Comparison of ENCODE assay signal across 8 mouse cellular contexts in the genomic region with DNA sequence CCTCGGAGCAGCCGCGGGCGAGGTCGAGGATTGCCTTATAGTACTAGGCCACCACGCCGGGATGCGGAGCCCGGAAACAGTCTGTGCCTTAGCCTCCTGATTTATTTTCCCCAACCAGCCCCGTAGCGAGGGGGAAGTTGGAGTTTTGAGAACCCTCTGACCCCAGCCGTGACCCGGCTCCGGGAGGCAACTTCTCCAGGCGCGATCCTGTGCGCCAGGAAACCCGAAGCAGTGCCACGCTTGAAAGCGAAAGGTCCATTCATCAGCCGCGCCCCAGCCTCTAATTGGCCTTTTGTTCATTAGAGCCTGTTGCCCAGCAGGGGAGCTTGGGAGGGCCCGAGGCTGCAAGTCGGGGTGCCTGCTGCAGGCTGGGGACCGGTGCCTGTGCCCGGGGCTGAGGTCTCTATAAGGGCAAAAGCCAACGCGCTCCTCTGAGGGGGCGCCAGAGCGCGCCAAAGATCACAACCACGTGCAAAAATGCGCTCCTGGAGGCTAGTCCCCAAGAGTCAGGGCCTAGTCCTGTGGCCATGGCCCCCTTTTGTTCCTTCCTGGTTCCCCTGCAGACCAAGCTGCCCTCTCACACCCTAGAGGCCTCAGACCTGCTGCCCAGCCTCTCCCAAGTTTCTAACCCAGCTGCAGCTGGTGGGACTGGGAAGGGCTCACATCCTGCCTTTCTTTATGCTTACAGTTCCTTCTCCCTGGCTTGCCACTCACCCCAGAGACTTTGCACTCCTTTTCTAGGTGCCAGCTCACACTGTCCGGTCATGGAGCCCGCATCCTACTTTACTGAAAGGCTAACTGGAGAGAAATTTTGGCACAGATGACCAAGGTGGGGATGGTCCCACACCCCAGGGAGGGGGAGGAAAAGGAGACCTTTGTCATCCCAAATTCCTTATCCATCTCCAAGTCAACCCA. TPM values are rescaled to one million over a fixed set of nuclear protein-coding genes. Genes with fewer than 3 reads are reported as not detected.
DNase-seq lines count a peak whose midpoint lies in the region; ATAC-seq and TF ChIP-seq lines count a peak whose summit lies in the region.

No protein-coding gene starts in this region.

- ATAC-seq in embryonic facial prominence, embryonic 14.5 days (ENCODE audit: low read depth) = peak; percentile 24; the same call in 1 of the 2 replicates
- peak; percentile 40; the same call in 1 of the 2 replicates for ATAC-seq in midbrain, embryonic 15.5 days (replicated peaks)
- ATAC-seq in activated CD4-positive, CD25-positive, alpha-beta regulatory T cell, adult 4 months = no peak

- H3K9me3 ChIP-seq in embryonic facial prominence, embryonic 14.5 days (ENCODE audit: control insufficient read depth, low read length) = no peaks in the 10 kb centered on the region
- H3K9me3 ChIP-seq in midbrain, embryonic 15.5 days = no peaks in the 10 kb centered on the region

- no peaks in the 10 kb centered on the region for H3K36me3 ChIP-seq in embryonic facial prominence, embryonic 14.5 days (ENCODE audit: control insufficient read depth, insufficient read depth, low read length)
- no peaks in the 10 kb centered on the region for H3K36me3 ChIP-seq in kidney, adult 2 months (ENCODE audit: control insufficient read depth, insufficient read depth, low read length)
- H3K36me3 ChIP-seq in midbrain, embryonic 15.5 days (replicated peaks) = no peaks in the 10 kb centered on the region

- TF ChIP-seq POLR2A in kidney, adult 2 months (IDR thresholded peaks at IDR 0.05; ENCODE audit: low read depth, low read length) = no peak

- WGBS in embryonic facial prominence, embryonic 14.5 days = 6% methylated on average over 34 of the region's 35 CpGs
- 7% methylated on average over 35 of the region's 35 CpGs for WGBS in kidney, adult 2 months
- under 1% methylated on average over 35 of the region's 35 CpGs for WGBS in midbrain, embryonic 15.5 days

- peak overlapping the region; percentile 35; the same call in 1 of the 2 replicates for H3K9ac ChIP-seq in embryonic facial prominence, embryonic 14.5 days (ENCODE audit: low read depth, low read length)
- H3K9ac ChIP-seq in midbrain, embryonic 15.5 days = no peak overlapping the region

- peak overlapping the region; percentile 6 for H3K27ac ChIP-seq in embryonic facial prominence, embryonic 14.5 days (replicated peaks; ENCODE audit: low read depth, low read length)
- H3K27ac ChIP-seq in kidney, adult 2 months (ENCODE audit: insufficient read depth, low read depth, low read length) = peak overlapping the region; percentile 5
- peak overlapping the region; percentile 7; the same call in 1 of the 2 replicates for H3K27ac ChIP-seq in midbrain, embryonic 15.5 days

- DNase-seq in layer of hippocampus, postnatal 10 days (ENCODE audit: low spot score in 2 of 2) = peak; percentile 33 to 59
- DNase-seq in layer of hippocampus, adult 9-11 months = no peak
- DNase-seq in embryonic facial prominence, embryonic 14.5 days (ENCODE audit: low spot score) = no peak
- DNase-seq in kidney, adult 2 months = peak; percentile 70
- no peak for DNase-seq in spleen, postnatal 14 days (ENCODE audit: low spot score in 2 of 2)
- no peak for DNase-seq in left cerebral cortex, adult 11 months (ENCODE audit: low spot score)

- H3K27me3 ChIP-seq in embryonic facial prominence, embryonic 14.5 days (replicated peaks; ENCODE audit: control insufficient read depth, insufficient read depth, low read length) = peaks cover 91% of the 10 kb centered on the region
- no peaks in the 10 kb centered on the region for H3K27me3 ChIP-seq in kidney, adult 2 months (replicated peaks; ENCODE audit: control insufficient read depth, insufficient read depth, low read length)
- peaks cover 81% of the 10 kb centered on the region for H3K27me3 ChIP-seq in midbrain, embryonic 15.5 days (replicated peaks)

- no peak; the same call in 1 of the 2 replicates for TF ChIP-seq CTCF in kidney, adult 2 months (conservative IDR thresholded peaks at IDR 0.05; ENCODE audit: insufficient read depth, insufficient read length, low read depth, low read length)

- peak overlapping the region; percentile 33 for H3K4me3 ChIP-seq in embryonic facial prominence, embryonic 14.5 days (ENCODE audit: low read depth, low read length)
- H3K4me3 ChIP-seq in kidney, adult 2 months (ENCODE audit: insufficient read depth, low read depth, low read length) = peak overlapping the region; percentile 16
- peak overlapping the region; percentile 19 for H3K4me3 ChIP-seq in midbrain, embryonic 15.5 days

- peaks cover 13% of the 10 kb centered on the region for H3K4me1 ChIP-seq in embryonic facial prominence, embryonic 14.5 days (ENCODE audit: control insufficient read depth, insufficient read depth, low read length)
- H3K4me1 ChIP-seq in kidney, adult 2 months (ENCODE audit: control insufficient read depth, insufficient read depth, low read length) = peaks cover 11% of the 10 kb centered on the region; the same call in 1 of the 2 replicates
- peaks cover 43% of the 10 kb centered on the region for H3K4me1 ChIP-seq in midbrain, embryonic 15.5 days

- peak overlapping the region; percentile 58 for H3K4me2 ChIP-seq in embryonic facial prominence, embryonic 14.5 days (ENCODE audit: low read depth, low read length)
- peak overlapping the region; percentile 36 for H3K4me2 ChIP-seq in midbrain, embryonic 15.5 days

RNA-seq across cellular contexts. Expression of a gene that starts 11.1 kb away (rescaled TPM):
- 10 to 100 TPM; 18.6 to 24.2 TPM for total RNA-seq in layer of hippocampus, postnatal 10 days (2021)
- polyA plus RNA-seq in embryonic facial prominence, embryonic 14.5 days (2014; fragmentation: Nextera tagmentation; extraction: Ambion mirVana) = 6.9 and 7.5 TPM in 2 replicates
- 14.3 and 19.2 TPM in 2 replicates for polyA plus RNA-seq in kidney, adult 2 months (2012; rRNA removed)
- polyA plus RNA-seq in midbrain, embryonic 15.5 days (2015; fragmentation: Nextera tagmentation; extraction: Ambion mirVana) = 15.5 and 18.2 TPM in 2 replicates
- not detected for polyA plus RNA-seq in activated CD4-positive, CD25-positive, alpha-beta regulatory T cell, adult 4 months (2017; shearing (Covaris generic))

Comparison
In these comparisons a context has a peak if more than half of its experiments do, and no peak if none do; other contexts are left out.
1. DNase-seq: peak in layer of hippocampus, postnatal 10 days (2 of 2) and kidney, adult 2 months (single experiment); none in layer of hippocampus, adult 9-11 months (single experiment), embryonic facial prominence, embryonic 14.5 days (single experiment), spleen, postnatal 14 days (0 of 2) and left cerebral cortex, adult 11 months (single experiment).
2. Peak in every context shown above with its lines, with median percentiles within 50 percentile points of each other: H3K27ac ChIP-seq and H3K4me3 ChIP-seq.